Mouse (Mus musculus) embryonic facial prominence, embryonic 11.5 days (tissue): Measurements from ENCODE around the gene Bmp10. TPM values are rescaled to one million over a fixed set of nuclear protein-coding genes. Genes with fewer than 3 reads are reported as not detected.

Experiments used
- ATAC-seq: fragments of 200-750 bp; cut with Nextera tagmentation; replicated peaks from 2 replicates; pipeline ENCODE4 v1.8.0; 2017; ENCODE audit warnings: low read depth; ENCODE audit not compliant: insufficient number of reproducible peaks, low FRiP score, low TSS enrichment
- DNase-seq: peaks from one replicate; pipeline ENCODE4 v3.0.0-alpha.2; 2015; ENCODE audit warnings: low spot score
- H3K27ac ChIP-seq: fragments of 300-500 bp; sonication (generic); replicated peaks from 2 replicates; pipeline ENCODE4 v1.5.1; 2014; ENCODE audit warnings: mild to moderate bottlenecking, low read depth, low read length, control low read depth
- H3K27me3 ChIP-seq: fragments of 300-500 bp; sonication (generic); 2 replicates; pipeline ENCODE4 v1.6.1; 2014; ENCODE audit warnings: mild to moderate bottlenecking, low read length, moderate library complexity, mixed read lengths; ENCODE audit not compliant: control insufficient read depth, insufficient read depth
- H3K36me3 ChIP-seq: fragments of 300-500 bp; sonication (generic); replicated peaks from 2 replicates; pipeline ENCODE4 v1.6.1; 2014; ENCODE audit warnings: low read depth, mild to moderate bottlenecking, low read length, moderate library complexity, mixed read lengths; ENCODE audit not compliant: control insufficient read depth, insufficient read depth
- H3K4me1 ChIP-seq: fragments of 300-500 bp; sonication (generic); 2 replicates; pipeline ENCODE4 v1.6.1; 2014; ENCODE audit warnings: low read length, mixed read lengths; ENCODE audit not compliant: control insufficient read depth, insufficient read depth
- H3K4me2 ChIP-seq: fragments of 300-500 bp; sonication (generic); 2 replicates; pipeline ENCODE4 v1.6.1; 2014; ENCODE audit warnings: low read depth, mild to moderate bottlenecking, control low read depth, low read length, moderate library complexity
- H3K4me3 ChIP-seq: fragments of 300-500 bp; sonication (generic); 2 replicates; pipeline ENCODE4 v1.5.1; 2014; ENCODE audit warnings: low read depth, low read length, control low read depth
- H3K9ac ChIP-seq: fragments of 300-500 bp; sonication (generic); replicated peaks from 2 replicates; pipeline ENCODE4 v1.6.1; 2014; ENCODE audit warnings: mild to moderate bottlenecking, control low read depth, low read length
- H3K9me3 ChIP-seq: fragments of 300-500 bp; sonication (generic); replicated peaks from 2 replicates; pipeline ENCODE4 v1.6.1; 2016; ENCODE audit warnings: mild to moderate bottlenecking, low read length, inconsistent platforms, mixed read lengths; ENCODE audit not compliant: control insufficient read depth
- WGBS: fragments of 180-500 bp; shearing (Covaris S2); extraction: QIAGEN DNeasy Blood & Tissue Kit; methylation state at CpG from one replicate; pipeline ENCODE4 v1.1.7; 2014; 5-methylcytosine and 5-hydroxymethylcytosine counted together
- polyA plus RNA-seq: library from polyadenylated mRNA; unstranded; fragments of >200 nt; fragmentation: Nextera tagmentation; extraction: Ambion mirVana; gene quantifications from 2 replicates; pipeline ENCODE4 v1.2.1, GENCODE M21; 2014

The Bmp10 gene
- polyA plus RNA-seq, 1 experiment from 2014 or later = not detected

- Histone ChIP-seq H3K9me3 (no peaks in the 10 kb centered on the region), H3K4me1 (no peaks in the 10 kb centered on the region), H3K27me3 (no peaks in the 10 kb centered on the region), H3K27ac (no peak overlapping the region), H3K4me2 (no peak overlapping the region), H3K36me3 (no peaks in the 10 kb centered on the region), H3K4me3 (no peak overlapping the region), H3K9ac (no peak overlapping the region)
- 84% methylated on average over 5 of the region's 5 CpGs for WGBS
- DNase-seq = no peak
- ATAC-seq = no peak
These were observed 1.8 kb upstream of the Bmp10 start for GRCm38 (mm10) chr6:87426954-87427353.

- no peak overlapping the region for H3K4me2 ChIP-seq
- H3K36me3 ChIP-seq = no peaks in the 10 kb centered on the region
- H3K9ac ChIP-seq = no peak overlapping the region
- H3K4me1 ChIP-seq = no peaks in the 10 kb centered on the region
- ATAC-seq (no peak), DNase-seq (no peak)
- no peak overlapping the region for H3K4me3 ChIP-seq
- 54% methylated on average over 8 of the region's 8 CpGs for WGBS
- no peaks in the 10 kb centered on the region for H3K9me3 ChIP-seq
- no peaks in the 10 kb centered on the region for H3K27me3 ChIP-seq
- H3K27ac ChIP-seq = no peak overlapping the region
These were observed 1.2 kb upstream of the Bmp10 start for GRCm38 (mm10) chr6:87427616-87428015.

- Histone ChIP-seq H3K36me3 (no peaks in the 10 kb centered on the region), H3K9me3 (no peaks in the 10 kb centered on the region), H3K27me3 (no peaks in the 10 kb centered on the region), H3K9ac (no peak overlapping the region), H3K4me2 (no peak overlapping the region), H3K27ac (no peak overlapping the region), H3K4me3 (no peak overlapping the region), H3K4me1 (no peaks in the 10 kb centered on the region)
- DNase-seq (no peak), ATAC-seq (no peak)
- 91% methylated on average over 3 of the region's 3 CpGs for WGBS
These were observed 7.0 kb downstream of the Bmp10 start for GRCm38 (mm10) chr6:87435791-87436190.

GRCm38 (mm10) chr6:87436745-87437144 lies 8.0 kb downstream of the Bmp10 start:
- WGBS = 86% methylated on average over 8 of the region's 8 CpGs
- Histone ChIP-seq H3K4me3 (no peak overlapping the region), H3K9ac (no peak overlapping the region), H3K27me3 (no peaks in the 10 kb centered on the region), H3K4me2 (no peak overlapping the region), H3K4me1 (no peaks in the 10 kb centered on the region), H3K27ac (no peak overlapping the region), H3K9me3 (no peaks in the 10 kb centered on the region), H3K36me3 (no peaks in the 10 kb centered on the region)
- ATAC-seq = no peak
- DNase-seq = no peak

- Histone ChIP-seq H3K4me2 (no peak overlapping the region), H3K9ac (no peak overlapping the region)
- WGBS = 85% methylated on average over 11 of the region's 11 CpGs
These were observed 14.5 kb downstream of the Bmp10 start for GRCm38 (mm10) chr6:87443253-87443652.

GRCm38 (mm10) chr6:87445222-87445621 lies 16.4 kb downstream of the Bmp10 start:
- H3K36me3 ChIP-seq = no peaks in the 10 kb centered on the region
- no peak overlapping the region for H3K27ac ChIP-seq
- no peak for DNase-seq
- 86% methylated on average over 7 of the region's 7 CpGs for WGBS
- H3K4me1 ChIP-seq = no peaks in the 10 kb centered on the region
- H3K9me3 ChIP-seq = no peaks in the 10 kb centered on the region
- H3K27me3 ChIP-seq = no peaks in the 10 kb centered on the region
- H3K4me3 ChIP-seq = no peak overlapping the region
- no peak for ATAC-seq
- H3K9ac ChIP-seq = no peak overlapping the region
- H3K4me2 ChIP-seq = no peak overlapping the region

More at GRCm38 (mm10) chr6:87443253-87443652, 14.5 kb downstream of the Bmp10 start:
- H3K4me1 ChIP-seq = no peaks in the 10 kb centered on the region
- no peaks in the 10 kb centered on the region for H3K36me3 ChIP-seq
- no peak for DNase-seq
- no peak overlapping the region for H3K27ac ChIP-seq
- no peaks in the 10 kb centered on the region for H3K27me3 ChIP-seq
- no peaks in the 10 kb centered on the region for H3K9me3 ChIP-seq
- ATAC-seq = no peak
- H3K4me3 ChIP-seq = no peak overlapping the region

- no peak overlapping the region for H3K4me3 ChIP-seq
- ATAC-seq = no peak
- no peaks in the 10 kb centered on the region for H3K27me3 ChIP-seq
- H3K4me2 ChIP-seq = no peak overlapping the region
- H3K4me1 ChIP-seq = no peaks in the 10 kb centered on the region
- no peaks in the 10 kb centered on the region for H3K36me3 ChIP-seq
- DNase-seq = no peak
- no peak overlapping the region for H3K27ac ChIP-seq
- 87% methylated on average over 4 of the region's 4 CpGs for WGBS
- no peaks in the 10 kb centered on the region for H3K9me3 ChIP-seq
- H3K9ac ChIP-seq = no peak overlapping the region
These were observed 18.4 kb downstream of the Bmp10 start for GRCm38 (mm10) chr6:87447217-87447616.

- Histone ChIP-seq H3K36me3 (no peaks in the 10 kb centered on the region), H3K9ac (no peak overlapping the region), H3K4me3 (no peak overlapping the region), H3K4me1 (no peaks in the 10 kb centered on the region), H3K27me3 (no peaks in the 10 kb centered on the region), H3K4me2 (no peak overlapping the region), H3K9me3 (no peaks in the 10 kb centered on the region), H3K27ac (no peak overlapping the region)
- 86% methylated on average over 3 of the region's 3 CpGs for WGBS
- ATAC-seq (no peak), DNase-seq (no peak)
These were observed 20.7 kb downstream of the Bmp10 start for GRCm38 (mm10) chr6:87449534-87449933.
